Mouse (Mus musculus): ENCODE results near the gene Igsf11. TPM values are rescaled to one million over a fixed set of nuclear protein-coding genes. Genes with fewer than 3 reads are reported as not detected.

Igsf11 gene
- polyA plus RNA-seq, 1 experiment, result 25.3 TPM

DNA sequence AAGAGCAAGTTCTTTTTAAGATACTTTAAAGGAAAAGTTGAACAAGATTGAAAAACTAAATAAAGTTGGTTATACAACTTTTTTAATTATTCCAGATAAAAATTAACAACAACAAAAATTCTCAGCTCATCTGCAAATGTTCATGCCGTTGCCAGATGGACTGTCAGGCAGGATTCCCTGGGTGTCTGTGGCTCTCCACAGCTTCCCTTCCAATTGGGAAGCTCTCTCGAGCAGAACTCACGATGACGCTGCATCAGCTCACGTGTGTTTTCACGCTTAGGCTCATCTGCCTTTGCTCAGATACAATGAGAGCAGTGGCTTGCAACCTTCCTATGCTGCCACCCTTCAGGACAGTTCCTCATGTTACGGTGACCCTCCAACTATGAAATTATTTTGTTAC is 101.2 kb downstream of the Igsf11 start:
- H3K4me1 ChIP-seq (ENCODE audit: control insufficient read depth, insufficient read depth, low read length), result peaks cover 2% of the 10 kb centered on the region; the same call in 1 of the 2 replicates
- no peak for TF ChIP-seq CTCF (IDR thresholded peaks at IDR 0.05; ENCODE audit: extremely low read depth, insufficient read depth, low read length)
- no peak overlapping the region for H3K27ac ChIP-seq (ENCODE audit: insufficient read depth, low read length)
- no peak overlapping the region for H3K4me3 ChIP-seq (ENCODE audit: insufficient read depth, low read length)

DNA sequence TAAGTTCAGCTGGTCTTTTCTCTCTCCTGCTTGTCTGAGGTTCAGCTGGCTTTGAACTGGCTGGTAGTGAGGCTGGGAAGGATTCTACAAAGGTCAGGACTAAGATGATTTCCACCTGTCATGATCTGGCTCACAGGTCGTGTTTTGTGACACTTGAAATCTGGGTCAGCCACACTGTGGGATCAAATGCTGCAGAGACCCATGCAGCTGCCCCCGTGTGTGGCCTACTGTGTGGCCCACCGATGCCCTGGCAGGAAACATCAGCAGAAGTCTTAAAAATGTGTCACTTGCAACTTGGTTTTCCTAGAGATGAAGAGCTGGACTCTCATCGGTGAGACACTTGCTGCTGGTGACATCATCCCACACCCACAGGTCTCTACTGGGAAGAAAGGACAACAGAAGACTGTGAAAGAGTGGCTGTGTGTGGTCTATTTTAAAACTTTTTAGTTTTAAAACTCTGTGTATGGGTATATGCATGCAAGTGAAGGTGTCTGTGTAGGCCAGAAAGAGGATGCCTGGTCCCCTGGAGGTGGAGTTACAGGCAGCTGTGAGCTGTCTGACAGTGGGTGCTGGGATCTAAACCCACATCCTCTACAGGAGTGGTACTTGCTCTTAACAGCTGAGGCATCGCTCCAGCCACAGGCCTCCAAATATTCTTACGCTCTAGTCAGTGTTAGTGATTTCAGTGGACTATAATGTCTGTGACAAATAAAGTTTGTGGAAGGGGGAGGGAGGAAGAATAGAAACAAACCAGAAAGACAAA is 106.2 kb downstream of the Igsf11 start:
- Histone ChIP-seq H3K4me3 (ENCODE audit: insufficient read depth, low read length) (no peak overlapping the region), H3K27ac (ENCODE audit: insufficient read depth, low read length) (no peak overlapping the region), H3K4me1 (ENCODE audit: control insufficient read depth, insufficient read depth, low read length) (no peaks in the 10 kb centered on the region)
- no peak for TF ChIP-seq POLR2A (IDR thresholded peaks at IDR 0.05; ENCODE audit: extremely low read depth, insufficient read depth, low read length)
- no peak for TF ChIP-seq CTCF (IDR thresholded peaks at IDR 0.05; ENCODE audit: extremely low read depth, insufficient read depth, low read length)

DNA sequence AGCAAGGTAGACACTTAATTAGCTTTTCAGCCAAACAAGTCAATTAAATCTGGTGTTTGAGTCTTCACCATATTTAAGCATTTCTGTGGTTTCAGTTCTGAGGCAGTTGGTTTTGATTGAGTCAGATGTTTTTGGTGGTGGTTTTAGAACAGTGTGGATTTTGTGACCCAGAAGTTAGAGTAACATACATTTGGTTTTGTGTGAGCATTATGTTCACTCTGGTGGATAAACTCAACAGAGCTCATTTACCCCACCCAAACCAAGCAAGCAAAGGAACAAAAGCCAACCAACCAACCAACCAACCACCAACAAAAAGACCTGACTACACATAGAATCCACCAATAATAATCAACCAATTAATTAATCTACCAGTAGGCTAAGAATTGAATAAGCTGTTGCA is 106.8 kb downstream of the Igsf11 start:
- Histone ChIP-seq H3K27ac (ENCODE audit: insufficient read depth, low read length) (no peak overlapping the region), H3K4me3 (ENCODE audit: insufficient read depth, low read length) (no peak overlapping the region), H3K4me1 (ENCODE audit: control insufficient read depth, insufficient read depth, low read length) (no peaks in the 10 kb centered on the region)
- TF ChIP-seq CTCF (IDR thresholded peaks at IDR 0.05; ENCODE audit: extremely low read depth, insufficient read depth, low read length) (no peak), POLR2A (IDR thresholded peaks at IDR 0.05; ENCODE audit: extremely low read depth, insufficient read depth, low read length) (no peak)

DNA sequence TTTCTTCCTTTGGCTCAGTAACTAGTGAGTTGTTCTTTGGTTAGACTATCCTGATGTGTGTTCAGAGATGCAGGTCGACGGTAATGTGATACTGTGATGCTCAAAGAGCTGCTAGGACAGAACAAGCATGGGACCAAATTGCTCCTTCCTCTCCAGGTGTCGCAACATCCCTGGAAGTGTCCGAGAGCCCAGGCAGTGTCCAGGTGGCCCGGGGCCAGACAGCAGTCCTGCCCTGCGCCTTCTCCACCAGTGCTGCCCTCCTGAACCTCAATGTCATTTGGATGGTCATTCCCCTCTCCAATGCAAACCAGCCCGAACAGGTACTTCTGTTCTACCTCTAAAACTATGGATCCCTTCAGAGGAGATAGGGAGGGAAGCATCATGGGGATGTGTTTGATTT is 114.5 kb downstream of the Igsf11 start:
- Histone ChIP-seq H3K4me1 (ENCODE audit: control insufficient read depth, insufficient read depth, low read length) (no peaks in the 10 kb centered on the region), H3K4me3 (ENCODE audit: insufficient read depth, low read length) (no peak overlapping the region), H3K27ac (ENCODE audit: insufficient read depth, low read length) (no peak overlapping the region)
- no peak for TF ChIP-seq CTCF (IDR thresholded peaks at IDR 0.05; ENCODE audit: extremely low read depth, insufficient read depth, low read length)
- no peak for TF ChIP-seq POLR2A (IDR thresholded peaks at IDR 0.05; ENCODE audit: extremely low read depth, insufficient read depth, low read length)

DNA sequence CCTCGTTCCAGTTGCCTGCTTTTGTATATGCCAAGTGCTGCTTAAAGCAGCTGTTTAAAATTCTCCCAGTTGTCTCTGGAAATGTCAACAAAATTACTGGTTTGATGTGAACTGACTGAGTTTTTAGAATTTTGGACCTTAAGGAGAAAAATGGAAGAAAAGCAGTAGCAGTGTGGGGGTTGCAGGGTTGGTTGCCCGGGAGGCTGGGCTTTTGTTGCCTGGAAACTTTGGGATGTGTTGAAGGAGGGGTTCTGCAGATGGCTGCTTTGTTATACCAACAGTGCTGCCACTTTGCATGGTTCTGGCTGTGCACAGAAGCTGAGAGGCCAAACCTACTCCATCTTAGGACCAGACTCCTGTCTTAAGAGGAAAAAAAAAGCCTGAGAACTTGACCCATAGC is 127.0 kb downstream of the Igsf11 start:
- Histone ChIP-seq H3K4me3 (ENCODE audit: insufficient read depth, low read length) (no peak overlapping the region), H3K4me1 (ENCODE audit: control insufficient read depth, insufficient read depth, low read length) (no peaks in the 10 kb centered on the region), H3K27ac (ENCODE audit: insufficient read depth, low read length) (no peak overlapping the region)
- no peak for TF ChIP-seq POLR2A (IDR thresholded peaks at IDR 0.05; ENCODE audit: extremely low read depth, insufficient read depth, low read length)
- TF ChIP-seq CTCF (IDR thresholded peaks at IDR 0.05; ENCODE audit: extremely low read depth, insufficient read depth, low read length), result no peak

DNA sequence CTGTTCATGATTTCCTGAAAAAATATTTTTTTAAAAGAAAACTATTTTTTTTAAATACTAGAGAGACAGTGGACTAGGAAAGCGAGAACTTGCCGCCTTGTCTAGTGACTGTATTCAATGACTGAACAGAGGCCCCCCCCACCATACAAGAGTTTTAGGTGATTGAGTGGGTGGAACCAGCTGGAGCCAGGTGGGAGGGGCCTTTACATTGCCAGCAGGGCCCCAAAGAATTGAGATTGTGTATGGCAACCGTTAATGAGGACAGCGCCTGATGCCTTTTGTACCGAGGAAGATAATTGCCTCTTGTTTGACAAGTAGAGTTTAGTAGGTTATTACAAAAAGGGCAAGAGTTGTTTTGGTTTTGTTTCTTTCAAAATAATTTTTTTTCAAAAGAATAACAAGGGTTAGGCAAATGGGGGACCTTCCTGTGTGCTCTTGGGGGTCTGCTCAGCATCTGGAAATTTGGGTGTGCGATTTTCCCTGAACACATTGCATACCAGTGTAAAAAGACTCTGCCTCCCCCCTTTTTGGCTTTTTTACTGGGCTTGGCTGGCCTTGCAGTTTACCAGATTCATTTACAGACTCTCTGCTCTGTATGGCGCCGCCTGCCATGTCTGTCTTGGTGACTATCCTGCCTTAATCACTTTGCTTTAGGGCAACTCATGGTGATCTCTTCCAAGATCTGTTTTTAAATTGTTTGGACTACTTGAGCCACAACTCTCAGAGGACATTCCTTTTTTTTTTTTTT is 133.7 kb downstream of the Igsf11 start:
- no peak overlapping the region for H3K4me3 ChIP-seq (ENCODE audit: insufficient read depth, low read length)
- no peak overlapping the region for H3K27ac ChIP-seq (ENCODE audit: insufficient read depth, low read length)
- TF ChIP-seq CTCF (IDR thresholded peaks at IDR 0.05; ENCODE audit: extremely low read depth, insufficient read depth, low read length) (no peak), POLR2A (IDR thresholded peaks at IDR 0.05; ENCODE audit: extremely low read depth, insufficient read depth, low read length) (no peak)
- no peaks in the 10 kb centered on the region for H3K4me1 ChIP-seq (ENCODE audit: control insufficient read depth, insufficient read depth, low read length)

DNA sequence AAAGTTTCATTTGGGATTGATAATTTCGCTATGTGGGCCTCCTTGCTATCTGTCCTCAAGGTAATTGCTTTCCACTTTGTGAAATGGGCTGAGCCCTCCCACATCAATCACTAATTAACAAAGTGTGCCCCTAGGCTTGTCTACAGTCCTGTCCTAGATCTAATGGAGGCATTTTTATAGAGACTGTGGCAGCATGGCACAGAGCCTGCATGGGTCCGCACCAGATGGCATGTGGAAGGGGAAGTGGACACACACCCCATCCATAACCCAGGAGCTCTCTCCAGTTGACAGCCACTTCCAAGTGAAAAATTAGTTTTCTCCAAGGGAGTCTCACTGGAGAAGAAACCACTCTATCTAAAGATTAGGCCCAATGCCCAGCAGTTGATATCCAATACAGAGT is 138.9 kb downstream of the Igsf11 start:
- Histone ChIP-seq H3K27ac (ENCODE audit: insufficient read depth, low read length) (no peak overlapping the region), H3K4me3 (ENCODE audit: insufficient read depth, low read length) (no peak overlapping the region), H3K4me1 (ENCODE audit: control insufficient read depth, insufficient read depth, low read length) (no peaks in the 10 kb centered on the region)
- TF ChIP-seq CTCF (IDR thresholded peaks at IDR 0.05; ENCODE audit: extremely low read depth, insufficient read depth, low read length), result no peak
- no peak for TF ChIP-seq POLR2A (IDR thresholded peaks at IDR 0.05; ENCODE audit: extremely low read depth, insufficient read depth, low read length)

DNA sequence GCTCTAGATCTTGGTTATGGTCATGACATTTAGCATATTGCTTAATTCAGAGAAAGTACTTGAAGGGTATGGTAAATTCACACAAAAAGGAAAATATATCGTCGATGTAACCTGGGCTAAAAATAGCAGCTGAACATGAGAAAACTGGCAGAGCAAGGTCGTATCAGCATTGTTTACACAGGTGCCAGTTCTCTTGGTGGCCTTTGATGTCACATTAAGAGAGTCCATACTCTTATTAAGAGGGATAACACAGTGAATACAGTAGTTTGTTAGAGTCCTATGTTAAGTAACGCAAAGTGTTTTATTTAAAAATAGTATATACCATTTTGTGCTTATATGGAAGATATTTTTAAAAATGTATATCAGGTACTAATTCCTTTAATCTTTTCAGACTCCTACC is 144.8 kb downstream of the Igsf11 start:
- no peak overlapping the region for H3K4me3 ChIP-seq (ENCODE audit: insufficient read depth, low read length)
- H3K4me1 ChIP-seq (ENCODE audit: control insufficient read depth, insufficient read depth, low read length), result no peaks in the 10 kb centered on the region
- TF ChIP-seq CTCF (IDR thresholded peaks at IDR 0.05; ENCODE audit: extremely low read depth, insufficient read depth, low read length) (no peak), POLR2A (IDR thresholded peaks at IDR 0.05; ENCODE audit: extremely low read depth, insufficient read depth, low read length) (no peak)
- no peak overlapping the region for H3K27ac ChIP-seq (ENCODE audit: insufficient read depth, low read length)

DNA sequence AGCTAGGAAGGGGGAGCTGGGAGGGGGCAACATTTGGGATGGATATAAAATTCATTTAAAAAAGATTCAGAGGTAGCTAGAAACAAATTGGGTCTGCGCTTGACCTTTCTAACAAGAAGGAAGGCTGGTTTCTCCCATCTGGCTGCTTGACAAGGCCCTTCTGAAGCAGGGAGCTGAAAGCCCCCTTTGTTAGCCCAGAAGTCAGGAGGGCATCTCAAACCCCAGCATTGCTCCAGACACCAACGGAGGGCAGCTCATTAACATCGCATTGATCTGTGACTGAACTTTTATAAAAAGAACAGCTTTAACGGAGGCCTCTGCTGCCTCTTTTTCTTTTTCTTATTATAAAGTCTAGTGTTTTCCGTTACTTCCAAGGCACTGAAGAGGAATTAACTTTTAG is 151.9 kb downstream of the Igsf11 start:
- TF ChIP-seq POLR2A (IDR thresholded peaks at IDR 0.05; ENCODE audit: extremely low read depth, insufficient read depth, low read length) (no peak), CTCF (IDR thresholded peaks at IDR 0.05; ENCODE audit: extremely low read depth, insufficient read depth, low read length) (no peak)
- no peak overlapping the region for H3K4me3 ChIP-seq (ENCODE audit: insufficient read depth, low read length)
- H3K27ac ChIP-seq (ENCODE audit: insufficient read depth, low read length), result no peak overlapping the region
- no peaks in the 10 kb centered on the region for H3K4me1 ChIP-seq (ENCODE audit: control insufficient read depth, insufficient read depth, low read length)

DNA sequence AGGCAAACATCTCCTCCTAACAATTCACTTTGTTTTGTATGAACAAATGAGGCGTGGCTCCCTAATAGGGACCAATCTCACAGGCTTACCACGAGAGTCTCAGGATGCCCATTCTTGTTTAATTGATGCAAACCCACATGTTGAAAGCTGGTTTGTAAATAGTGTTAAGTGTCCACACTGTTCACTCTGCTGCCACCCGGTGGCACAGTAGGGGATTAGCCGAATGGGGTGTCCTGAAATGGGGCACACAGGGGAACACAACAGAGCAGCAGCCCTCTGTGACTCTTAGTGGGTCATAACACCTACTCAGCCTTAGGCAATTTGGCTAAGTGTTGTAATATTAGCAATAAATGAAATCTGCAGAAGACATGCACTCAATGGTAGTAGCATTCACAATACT is 156.4 kb downstream of the Igsf11 start:
- peak; percentile 86 for TF ChIP-seq CTCF (IDR thresholded peaks at IDR 0.05; ENCODE audit: extremely low read depth, insufficient read depth, low read length)
- TF ChIP-seq POLR2A (IDR thresholded peaks at IDR 0.05; ENCODE audit: extremely low read depth, insufficient read depth, low read length), result no peak
- no peak overlapping the region for H3K4me3 ChIP-seq (ENCODE audit: insufficient read depth, low read length)
- no peak overlapping the region for H3K27ac ChIP-seq (ENCODE audit: insufficient read depth, low read length)
- H3K4me1 ChIP-seq (ENCODE audit: control insufficient read depth, insufficient read depth, low read length), result no peaks in the 10 kb centered on the region

All from cortical plate, adult 2 months (tissue).